Mouse (Mus musculus) lung, embryonic 16.5 days (tissue): ENCODE data around the gene Wfdc12. TPM values are rescaled to one million over a fixed set of nuclear protein-coding genes. Genes with fewer than 3 reads are reported as not detected.

ENCODE experiments used
- ATAC-seq: fragments of 200-750 bp; cut with Nextera tagmentation; 2 replicates; pipeline ENCODE4 v1.8.0; 2017; ENCODE audit warnings: low read depth, mild to moderate bottlenecking, moderate library complexity
- H3K27ac ChIP-seq: fragments of 300-500 bp; sonication (generic); 2 replicates; pipeline ENCODE4 v1.5.1; 2014; ENCODE audit warnings: mild to moderate bottlenecking, control low read depth, low read length
- H3K27me3 ChIP-seq: fragments of 300-500 bp; sonication (generic); 2 replicates; pipeline ENCODE4 v1.6.1; 2014; ENCODE audit warnings: low read depth, low read length, mixed read lengths; ENCODE audit not compliant: control insufficient read depth, insufficient read depth
- H3K36me3 ChIP-seq: fragments of 300-500 bp; sonication (generic); 2 replicates; pipeline ENCODE4 v1.6.1; 2014; ENCODE audit warnings: low read length; ENCODE audit not compliant: control insufficient read depth, insufficient read depth
- H3K4me1 ChIP-seq: fragments of 300-500 bp; sonication (generic); replicated peaks from 2 replicates; pipeline ENCODE4 v1.6.1; 2014; ENCODE audit warnings: low read length, mixed read lengths; ENCODE audit not compliant: control insufficient read depth, insufficient read depth
- H3K4me2 ChIP-seq: fragments of 300-500 bp; sonication (generic); 2 replicates; pipeline ENCODE4 v1.6.1; 2014; ENCODE audit warnings: low read depth, low read length, control low read depth
- H3K4me3 ChIP-seq: fragments of 300-500 bp; sonication (generic); 2 replicates; pipeline ENCODE4 v1.5.1; 2014; ENCODE audit warnings: mild to moderate bottlenecking, low read length, control low read depth
- H3K9ac ChIP-seq: fragments of 300-500 bp; sonication (generic); 2 replicates; pipeline ENCODE4 v1.6.1; 2014; ENCODE audit warnings: low read length, control low read depth
- H3K9me3 ChIP-seq: fragments of 300-500 bp; sonication (generic); 2 replicates; pipeline ENCODE4 v1.6.1; 2016; ENCODE audit warnings: low read length; ENCODE audit not compliant: control insufficient read depth
- WGBS: fragments of 180-500 bp; shearing (Covaris S2); extraction: QIAGEN DNeasy Blood & Tissue Kit; methylation state at CpG from one replicate; pipeline ENCODE4 v1.1.7; 2014; 5-methylcytosine and 5-hydroxymethylcytosine counted together
- polyA plus RNA-seq: library from polyadenylated mRNA; unstranded; fragments of >200 nt; fragmentation: Nextera tagmentation; extraction: Ambion mirVana; gene quantifications from 2 replicates; pipeline ENCODE4 v1.2.1, GENCODE M21; 2015

Wfdc12 gene
- 0.34 TPM in 1 of 2 replicates, not detected in the other for polyA plus RNA-seq

GRCm38 (mm10) chr2:164190576-164190975 lies at the start of gene Wfdc12:
Wfdc12 (minus strand) TSS chr2:164190608.
- Histone ChIP-seq H3K9me3 (no peaks in the 10 kb centered on the region), H3K27ac (no peak within 1 kb of the TSS), H3K27me3 (no peaks in the 10 kb centered on the region), H3K4me2 (no peak within 1 kb of the TSS), H3K9ac (no peak within 1 kb of the TSS), H3K4me3 (no peak within 1 kb of the TSS), H3K4me1 (no peaks in the 10 kb centered on the region), H3K36me3 (no peaks in the 10 kb centered on the region)
- ATAC-seq = no peak; the same call in 1 of the 2 replicates
- WGBS = 80% methylated on average over 6 of the region's 6 CpGs

GRCm38 (mm10) chr2:164238366-164238765 lies 48.0 kb upstream of the Wfdc12 start, which contains the start of gene Svs2:
Svs2 (minus strand) TSS chr2:164238466.
- no peak for ATAC-seq
- Histone ChIP-seq H3K27me3 (no peaks in the 10 kb centered on the region), H3K4me3 (no peak within 1 kb of the TSS), H3K36me3 (no peaks in the 10 kb centered on the region), H3K9ac (no peak within 1 kb of the TSS), H3K4me2 (no peak within 1 kb of the TSS), H3K27ac (no peak within 1 kb of the TSS), H3K9me3 (no peaks in the 10 kb centered on the region), H3K4me1 (no peaks in the 10 kb centered on the region)
- WGBS = 73% methylated on average over 3 of the region's 3 CpGs

- Histone ChIP-seq H3K27me3 (no peaks in the 10 kb centered on the region), H3K4me2 (no peak overlapping the region), H3K4me3 (no peak overlapping the region), H3K9me3 (no peaks in the 10 kb centered on the region), H3K27ac (no peak overlapping the region), H3K36me3 (no peaks in the 10 kb centered on the region), H3K4me1 (no peaks in the 10 kb centered on the region), H3K9ac (no peak overlapping the region)
- ATAC-seq = no peak
- 72% methylated on average over 8 of the region's 8 CpGs for WGBS
These were observed 42.3 kb upstream of the Wfdc12 start for GRCm38 (mm10) chr2:164232671-164233070.

- ATAC-seq = no peak
- no peak overlapping the region for H3K9ac ChIP-seq
- H3K4me1 ChIP-seq = no peaks in the 10 kb centered on the region
- no peaks in the 10 kb centered on the region for H3K27me3 ChIP-seq
- no peaks in the 10 kb centered on the region for H3K9me3 ChIP-seq
- no peak overlapping the region for H3K4me3 ChIP-seq
- no peak overlapping the region for H3K27ac ChIP-seq
- WGBS = 81% methylated on average over 8 of the region's 8 CpGs
- no peak overlapping the region for H3K4me2 ChIP-seq
- H3K36me3 ChIP-seq = no peaks in the 10 kb centered on the region
These were observed 38.1 kb upstream of the Wfdc12 start for GRCm38 (mm10) chr2:164228361-164229070.

- Histone ChIP-seq H3K36me3 (no peaks in the 10 kb centered on the region), H3K4me2 (no peak within 1 kb of the TSS), H3K27ac (no peak within 1 kb of the TSS), H3K9ac (no peak within 1 kb of the TSS), H3K4me3 (no peak within 1 kb of the TSS), H3K27me3 (no peaks in the 10 kb centered on the region), H3K4me1 (no peaks in the 10 kb centered on the region), H3K9me3 (no peaks in the 10 kb centered on the region)
- 26% methylated on average over 11 of the region's 11 CpGs for WGBS
- no peak for ATAC-seq
These were observed 31.1 kb upstream of the Wfdc12 start, which contains the start of gene Wfdc15b for GRCm38 (mm10) chr2:164221522-164221921. Wfdc15b (minus strand) TSS chr2:164221660.

- no peaks in the 10 kb centered on the region for H3K36me3 ChIP-seq
- WGBS = 82% methylated on average over 9 of the region's 9 CpGs
- no peaks in the 10 kb centered on the region for H3K4me1 ChIP-seq
- ATAC-seq = no peak
- no peak overlapping the region for H3K4me3 ChIP-seq
- H3K27me3 ChIP-seq = no peaks in the 10 kb centered on the region
- no peak overlapping the region for H3K27ac ChIP-seq
- no peak overlapping the region for H3K9ac ChIP-seq
- H3K9me3 ChIP-seq = no peaks in the 10 kb centered on the region
- no peak overlapping the region for H3K4me2 ChIP-seq
These were observed 28.9 kb upstream of the Wfdc12 start for GRCm38 (mm10) chr2:164219295-164219694.

GRCm38 (mm10) chr2:164212711-164213110 lies 22.3 kb upstream of the Wfdc12 start:
- H3K4me3 ChIP-seq = no peak overlapping the region
- no peaks in the 10 kb centered on the region for H3K9me3 ChIP-seq
- H3K4me2 ChIP-seq = no peak overlapping the region
- no peak for ATAC-seq
- H3K4me1 ChIP-seq = no peaks in the 10 kb centered on the region
- no peaks in the 10 kb centered on the region for H3K27me3 ChIP-seq
- H3K9ac ChIP-seq = no peak overlapping the region
- no peak overlapping the region for H3K27ac ChIP-seq
- H3K36me3 ChIP-seq = no peaks in the 10 kb centered on the region
- WGBS = 83% methylated on average over 5 of the region's 5 CpGs

- H3K4me3 ChIP-seq = no peak overlapping the region
- H3K27me3 ChIP-seq = no peaks in the 10 kb centered on the region
- H3K4me1 ChIP-seq = no peaks in the 10 kb centered on the region
- no peak for ATAC-seq
- no peaks in the 10 kb centered on the region for H3K9me3 ChIP-seq
- WGBS = 89% methylated on average over 4 of the region's 4 CpGs
- H3K4me2 ChIP-seq = no peak overlapping the region
- H3K27ac ChIP-seq = no peak overlapping the region
- no peaks in the 10 kb centered on the region for H3K36me3 ChIP-seq
- no peak overlapping the region for H3K9ac ChIP-seq
These were observed 20.5 kb upstream of the Wfdc12 start for GRCm38 (mm10) chr2:164210892-164211291.

GRCm38 (mm10) chr2:164206676-164207075 lies 16.3 kb upstream of the Wfdc12 start:
- WGBS = 46% methylated on average over 4 of the region's 4 CpGs
- no peak for ATAC-seq
- Histone ChIP-seq H3K4me1 (no peaks in the 10 kb centered on the region), H3K27me3 (no peaks in the 10 kb centered on the region), H3K4me3 (no peak overlapping the region), H3K9me3 (no peaks in the 10 kb centered on the region), H3K36me3 (no peaks in the 10 kb centered on the region), H3K4me2 (no peak overlapping the region), H3K27ac (no peak overlapping the region), H3K9ac (no peak overlapping the region)
